Mouse (Mus musculus) hindbrain, embryonic 13.5 days (tissue): ENCODE results near the gene 6430548M08Rik. TPM values are rescaled to one million over a fixed set of nuclear protein-coding genes. Genes with fewer than 3 reads are reported as not detected.

Experiments used
- ATAC-seq: fragments of 200-750 bp; cut with Nextera tagmentation; 2 replicates; pipeline ENCODE4 v1.8.0; 2017; ENCODE audit warnings: moderate TSS enrichment; ENCODE audit not compliant: low FRiP score
- H3K27ac ChIP-seq: fragments of 300-500 bp; sonication (generic); 2 replicates; pipeline ENCODE4 v1.5.1; 2015; ENCODE audit warnings: inconsistent platforms, mild to moderate bottlenecking, moderate library complexity
- H3K27me3 ChIP-seq: fragments of 300-500 bp; sonication (generic); 2 replicates; pipeline ENCODE4 v1.6.1; 2015; ENCODE audit warnings: mild to moderate bottlenecking, inconsistent platforms
- H3K36me3 ChIP-seq: fragments of 300-500 bp; sonication (generic); 2 replicates; pipeline ENCODE4 v1.6.1; 2015; ENCODE audit warnings: mild to moderate bottlenecking, inconsistent platforms
- H3K4me1 ChIP-seq: fragments of 300-500 bp; sonication (generic); replicated peaks from 2 replicates; pipeline ENCODE4 v1.6.1; 2015; ENCODE audit warnings: inconsistent platforms
- H3K4me2 ChIP-seq: fragments of 300-500 bp; sonication (generic); 2 replicates; pipeline ENCODE4 v1.6.1; 2015; ENCODE audit warnings: inconsistent platforms, mild to moderate bottlenecking, moderate library complexity
- H3K4me3 ChIP-seq: fragments of 300-500 bp; sonication (generic); 2 replicates; pipeline ENCODE4 v1.5.1; 2015; ENCODE audit warnings: mild to moderate bottlenecking, inconsistent platforms
- H3K9ac ChIP-seq: fragments of 300-500 bp; sonication (generic); 2 replicates; pipeline ENCODE4 v1.6.1; 2015; ENCODE audit warnings: mild to moderate bottlenecking, inconsistent platforms
- H3K9me3 ChIP-seq: fragments of 300-500 bp; sonication (generic); 2 replicates; pipeline ENCODE4 v1.6.1; 2016; ENCODE audit warnings: inconsistent platforms
- WGBS: fragments of 180-500 bp; shearing (Covaris S2); methylation state at CpG from one replicate; pipeline ENCODE4 v1.1.7; 2015; 5-methylcytosine and 5-hydroxymethylcytosine counted together
- polyA plus RNA-seq: library from polyadenylated mRNA; unstranded; fragments of >200 nt; fragmentation: Nextera tagmentation; extraction: Ambion mirVana; gene quantifications from 2 replicates; pipeline ENCODE4 v1.2.1, GENCODE M21; 2015

6430548M08Rik gene
- polyA plus RNA-seq, 1 experiment from 2014 or later = 23.2 TPM

- Histone ChIP-seq H3K4me2 (no peak overlapping the region), H3K36me3 (peaks cover 88% of the 10 kb centered on the region), H3K27me3 (no peaks in the 10 kb centered on the region), H3K9me3 (no peaks in the 10 kb centered on the region), H3K4me3 (no peak overlapping the region), H3K27ac (no peak overlapping the region), H3K4me1 (no peaks in the 10 kb centered on the region), H3K9ac (no peak overlapping the region)
- 93% methylated on average over 8 of the region's 8 CpGs for WGBS
- no peak for ATAC-seq
Measured at GRCm38 (mm10) chr8:120084783-120085182, 29.2 kb upstream of the 6430548M08Rik start.

GRCm38 (mm10) chr8:120089511-120089910, 24.4 kb upstream of the 6430548M08Rik start:
- H3K9ac ChIP-seq = no peak overlapping the region
- 88% methylated on average over 7 of the region's 7 CpGs for WGBS
- 0 out of 2 replicates have a peak, but pooled peaks cover 4% of the 10 kb centered on the region for H3K4me1 ChIP-seq
- no peak for ATAC-seq
- no peak overlapping the region for H3K27ac ChIP-seq
- no peak overlapping the region for H3K4me3 ChIP-seq
- H3K4me2 ChIP-seq = no peak overlapping the region
- peaks cover 86% of the 10 kb centered on the region for H3K36me3 ChIP-seq
- H3K27me3 ChIP-seq = no peaks in the 10 kb centered on the region
- no peaks in the 10 kb centered on the region for H3K9me3 ChIP-seq

- 0 out of 2 replicates have a peak, but pooled peaks cover 5% of the 10 kb centered on the region for H3K4me1 ChIP-seq
- H3K9me3 ChIP-seq = no peaks in the 10 kb centered on the region
- peaks cover 74% of the 10 kb centered on the region for H3K36me3 ChIP-seq
- H3K27ac ChIP-seq = no peak overlapping the region
- H3K4me3 ChIP-seq = no peak overlapping the region
- ATAC-seq = no peak
- 93% methylated on average over 3 of the region's 3 CpGs for WGBS
- no peak overlapping the region for H3K4me2 ChIP-seq
- no peaks in the 10 kb centered on the region for H3K27me3 ChIP-seq
- no peak overlapping the region for H3K9ac ChIP-seq
Measured at GRCm38 (mm10) chr8:120091032-120091431, 22.9 kb upstream of the 6430548M08Rik start.

- H3K9ac ChIP-seq = no peak overlapping the region
- ATAC-seq = no peak
- H3K4me3 ChIP-seq = no peak overlapping the region
- no peaks in the 10 kb centered on the region for H3K9me3 ChIP-seq
- WGBS = 89% methylated on average over 3 of the region's 3 CpGs
- H3K27ac ChIP-seq = no peak overlapping the region
- peaks cover 54% of the 10 kb centered on the region for H3K36me3 ChIP-seq
- H3K4me2 ChIP-seq = no peak overlapping the region
- 0 out of 2 replicates have a peak, but pooled peaks cover 5% of the 10 kb centered on the region for H3K4me1 ChIP-seq
- no peaks in the 10 kb centered on the region for H3K27me3 ChIP-seq
Measured at GRCm38 (mm10) chr8:120093103-120093502, 20.8 kb upstream of the 6430548M08Rik start.

GRCm38 (mm10) chr8:120094801-120095200, 19.2 kb upstream of the 6430548M08Rik start:
- Histone ChIP-seq H3K36me3 (peaks cover 44% of the 10 kb centered on the region), H3K27me3 (no peaks in the 10 kb centered on the region), H3K27ac (no peak overlapping the region), H3K4me1 (peaks cover 18% of the 10 kb centered on the region), H3K4me2 (no peak overlapping the region), H3K9ac (peak overlapping the region; percentile 13; the same call in 1 of the 2 replicates), H3K4me3 (no peak overlapping the region), H3K9me3 (no peaks in the 10 kb centered on the region)
- no peak for ATAC-seq
- WGBS = 92% methylated on average over 10 of the region's 10 CpGs

GRCm38 (mm10) chr8:120096486-120096885, 17.5 kb upstream of the 6430548M08Rik start:
- H3K9me3 ChIP-seq = no peaks in the 10 kb centered on the region
- WGBS = 77% methylated on average over 2 of the region's 2 CpGs
- H3K4me2 ChIP-seq = no peak overlapping the region
- H3K9ac ChIP-seq = no peak overlapping the region
- no peak overlapping the region for H3K27ac ChIP-seq
- H3K27me3 ChIP-seq = no peaks in the 10 kb centered on the region
- no peak overlapping the region for H3K4me3 ChIP-seq
- peaks cover 27% of the 10 kb centered on the region for H3K4me1 ChIP-seq
- no peak for ATAC-seq
- peaks cover 29% of the 10 kb centered on the region for H3K36me3 ChIP-seq

GRCm38 (mm10) chr8:120100388-120101067, 13.4 kb upstream of the 6430548M08Rik start:
- Histone ChIP-seq H3K27ac (peak overlapping the region; percentile 94), H3K4me2 (peak overlapping the region; percentile 94), H3K36me3 (peaks cover 2% of the 10 kb centered on the region; the same call in 1 of the 2 replicates), H3K9me3 (no peaks in the 10 kb centered on the region), H3K9ac (peak overlapping the region; percentile 96), H3K27me3 (no peaks in the 10 kb centered on the region), H3K4me3 (peak overlapping the region; percentile 97), H3K4me1 (peaks cover 47% of the 10 kb centered on the region)
- 0 out of 2 replicates have a peak, but pooled peaks have one; percentile 21 for ATAC-seq
- WGBS = 8% methylated on average over 25 of the region's 25 CpGs

GRCm38 (mm10) chr8:120101068-120101972, 12.6 kb upstream of the 6430548M08Rik start, which contains the start of gene Zdhhc7:
Gene Zdhhc7, minus strand, starts transcription at chr8:120101482.
- H3K36me3 ChIP-seq = peaks cover 2% of the 10 kb centered on the region; the same call in 1 of the 2 replicates
- ATAC-seq = peak; percentile 86
- peak within 1 kb of the TSS; percentile 97 for H3K4me3 ChIP-seq
- peaks cover 47% of the 10 kb centered on the region for H3K4me1 ChIP-seq
- H3K27me3 ChIP-seq = no peaks in the 10 kb centered on the region
- WGBS = 0% methylated on average over 86 of the region's 88 CpGs
- H3K9me3 ChIP-seq = no peaks in the 10 kb centered on the region
- peak within 1 kb of the TSS; percentile 94 for H3K27ac ChIP-seq
- H3K9ac ChIP-seq = peak within 1 kb of the TSS; percentile 96
- peak within 1 kb of the TSS; percentile 94 for H3K4me2 ChIP-seq

- no peak overlapping the region for H3K4me2 ChIP-seq
- H3K27ac ChIP-seq = no peak overlapping the region
- no peak overlapping the region for H3K9ac ChIP-seq
- 90% methylated on average over 9 of the region's 9 CpGs for WGBS
- peaks cover 43% of the 10 kb centered on the region for H3K4me1 ChIP-seq
- no peak for ATAC-seq
- peaks cover 5% of the 10 kb centered on the region for H3K36me3 ChIP-seq
- H3K9me3 ChIP-seq = no peaks in the 10 kb centered on the region
- no peak overlapping the region for H3K4me3 ChIP-seq
- H3K27me3 ChIP-seq = no peaks in the 10 kb centered on the region
Measured at GRCm38 (mm10) chr8:120103916-120104315, 10.0 kb upstream of the 6430548M08Rik start.

- no peak overlapping the region; the same call in 1 of the 2 replicates for H3K27ac ChIP-seq
- 70% methylated on average over 9 of the region's 9 CpGs for WGBS
- no peak for ATAC-seq
- no peaks in the 10 kb centered on the region for H3K9me3 ChIP-seq
- peaks cover 5% of the 10 kb centered on the region for H3K36me3 ChIP-seq
- no peak overlapping the region for H3K4me3 ChIP-seq
- no peak overlapping the region for H3K4me2 ChIP-seq
- H3K9ac ChIP-seq = no peak overlapping the region
- H3K4me1 ChIP-seq = peaks cover 35% of the 10 kb centered on the region
- no peaks in the 10 kb centered on the region; the same call in 1 of the 2 replicates for H3K27me3 ChIP-seq
Measured at GRCm38 (mm10) chr8:120104721-120105272, 9.2 kb upstream of the 6430548M08Rik start.

GRCm38 (mm10) chr8:120109149-120109548, 4.8 kb upstream of the 6430548M08Rik start:
- Histone ChIP-seq H3K9ac (no peak overlapping the region), H3K36me3 (peaks cover 5% of the 10 kb centered on the region), H3K9me3 (no peaks in the 10 kb centered on the region), H3K27ac (no peak overlapping the region), H3K4me1 (peaks cover 12% of the 10 kb centered on the region), H3K4me3 (no peak overlapping the region), H3K27me3 (no peaks in the 10 kb centered on the region; the same call in 1 of the 2 replicates), H3K4me2 (no peak overlapping the region)
- 70% methylated on average over 3 of the region's 3 CpGs for WGBS
- ATAC-seq = no peak

- ATAC-seq = no peak
- 90% methylated on average over 4 of the region's 4 CpGs for WGBS
- Histone ChIP-seq H3K9ac (no peak overlapping the region), H3K27me3 (peaks cover 16% of the 10 kb centered on the region), H3K27ac (no peak overlapping the region), H3K4me1 (peaks cover 17% of the 10 kb centered on the region), H3K4me2 (no peak overlapping the region), H3K9me3 (no peaks in the 10 kb centered on the region), H3K4me3 (no peak overlapping the region), H3K36me3 (peaks cover 3% of the 10 kb centered on the region; the same call in 1 of the 2 replicates)
Measured at GRCm38 (mm10) chr8:120110966-120111365, 3.0 kb upstream of the 6430548M08Rik start.
